Mouse (Mus musculus) liver, embryonic 13.5 days (tissue): ENCODE results near the gene Rps26. TPM values are rescaled to one million over a fixed set of nuclear protein-coding genes. Genes with fewer than 3 reads are reported as not detected.
A peak's percentile ranks its signal among the peaks of the same experiment; 100 is the strongest.
"Not testable (repeated sequence)": the region's sequence is repeated elsewhere in the genome, so short reads cannot be mapped to it uniquely, and the experiment has no call there.

ENCODE experiments used
- ATAC-seq: fragments of 200-750 bp; cut with Nextera tagmentation; 2 replicates; pipeline ENCODE4 v1.8.0; 2017; ENCODE audit warnings: low read depth, mild to moderate bottlenecking, moderate number of reproducible peaks, moderate library complexity
- DNase-seq: peaks from one replicate; pipeline ENCODE4 v3.0.0; 2022
- H3K27ac ChIP-seq: fragments of 300-500 bp; sonication (generic); 2 replicates; pipeline ENCODE4 v1.5.1; 2015; ENCODE audit warnings: moderate library complexity, mild to moderate bottlenecking, inconsistent platforms
- H3K27me3 ChIP-seq: fragments of 300-500 bp; sonication (generic); 2 replicates; pipeline ENCODE4 v1.6.1; 2015; ENCODE audit warnings: mild to moderate bottlenecking, inconsistent platforms
- H3K36me3 ChIP-seq: fragments of 300-500 bp; sonication (generic); 2 replicates; pipeline ENCODE4 v1.6.1; 2015; ENCODE audit warnings: mild to moderate bottlenecking, inconsistent platforms
- H3K4me1 ChIP-seq: fragments of 300-500 bp; sonication (generic); replicated peaks from 2 replicates; pipeline ENCODE4 v1.6.1; 2015; ENCODE audit warnings: inconsistent platforms
- H3K4me2 ChIP-seq: fragments of 300-500 bp; sonication (generic); 2 replicates; pipeline ENCODE4 v1.6.1; 2015; ENCODE audit warnings: inconsistent platforms, mild to moderate bottlenecking, moderate library complexity
- H3K4me3 ChIP-seq: fragments of 300-500 bp; sonication (generic); replicated peaks from 2 replicates; pipeline ENCODE4 v1.5.1; 2015; ENCODE audit warnings: mild to moderate bottlenecking, inconsistent platforms
- H3K9ac ChIP-seq: fragments of 300-500 bp; sonication (generic); 2 replicates; pipeline ENCODE4 v1.6.1; 2015; ENCODE audit warnings: mild to moderate bottlenecking, inconsistent platforms
- H3K9me3 ChIP-seq: fragments of 300-500 bp; sonication (generic); replicated peaks from 2 replicates; pipeline ENCODE4 v1.6.1; 2016; ENCODE audit warnings: inconsistent platforms
- WGBS: fragments of 180-500 bp; shearing (Covaris S2); methylation state at CpG from one replicate; pipeline ENCODE4 v1.1.7; 2015; ENCODE audit not compliant: insufficient replicate concordance; 5-methylcytosine and 5-hydroxymethylcytosine counted together
- polyA plus RNA-seq: library from polyadenylated mRNA; unstranded; fragments of >200 nt; fragmentation: Nextera tagmentation; extraction: Ambion mirVana; gene quantifications from 2 replicates; pipeline ENCODE4 v1.2.1, GENCODE M21; 2015

The Rps26 gene
- polyA plus RNA-seq, 1 experiment from 2014 or later: 551 TPM

DNA sequence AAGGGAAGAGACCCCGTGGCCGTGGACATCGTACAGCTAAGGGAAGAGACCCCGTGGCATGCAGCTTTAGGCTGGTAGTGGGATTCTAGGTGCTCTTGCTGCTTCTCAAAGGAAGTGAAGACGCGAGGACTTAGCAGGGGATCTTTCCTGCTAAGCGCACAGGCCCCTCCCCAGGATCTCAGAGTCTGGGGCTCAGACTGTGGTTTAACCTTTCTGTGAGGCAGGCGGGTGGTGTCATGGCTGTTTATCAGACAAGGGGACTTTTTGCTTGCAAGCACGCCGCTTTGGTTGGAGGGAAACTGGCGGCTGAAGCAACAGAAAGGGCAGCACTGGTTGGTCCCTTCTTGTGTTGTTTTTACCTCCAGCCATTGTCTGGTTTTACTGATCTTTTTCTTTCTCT is 10.5 kb upstream of the Rps26 start:
- peak overlapping the region; percentile 26; the same call in 1 of the 2 replicates for H3K9ac ChIP-seq
- H3K9me3 ChIP-seq: no peaks in the 10 kb centered on the region
- 10% methylated on average over 11 of the region's 11 CpGs for WGBS
- no peaks in the 10 kb centered on the region for H3K36me3 ChIP-seq
- H3K4me1 ChIP-seq: peaks cover 37% of the 10 kb centered on the region
- DNase-seq: no peak
- H3K27me3 ChIP-seq: peaks cover 65% of the 10 kb centered on the region
- no peak overlapping the region for H3K4me3 ChIP-seq
- H3K4me2 ChIP-seq: peak overlapping the region; percentile 19
- no peak overlapping the region for H3K27ac ChIP-seq
- ATAC-seq: no peak

DNA sequence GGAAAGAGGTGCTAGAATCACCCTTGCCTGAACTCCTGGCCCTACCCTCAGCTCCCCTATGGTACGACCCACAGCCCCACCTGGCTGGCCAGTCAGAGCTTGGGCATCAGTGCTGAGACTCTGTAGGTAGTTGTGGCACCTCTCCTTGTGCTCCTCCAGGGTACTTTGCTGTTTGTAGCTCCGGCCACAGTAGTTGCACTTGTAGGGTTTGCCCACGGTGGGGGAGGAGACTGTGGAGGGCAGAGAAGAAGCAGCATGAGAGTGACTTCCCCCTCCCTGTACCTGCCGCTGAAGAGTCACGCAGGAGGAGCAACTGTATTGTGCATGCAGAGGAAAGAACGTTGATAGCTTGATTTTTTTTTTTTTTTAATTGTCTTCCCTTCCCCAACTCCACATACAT is 10.0 kb upstream of the Rps26 start:
- Histone ChIP-seq H3K4me1 (peaks cover 41% of the 10 kb centered on the region), H3K27ac (no peak overlapping the region), H3K4me3 (no peak overlapping the region), H3K27me3 (peaks cover 65% of the 10 kb centered on the region), H3K9me3 (no peaks in the 10 kb centered on the region), H3K36me3 (no peaks in the 10 kb centered on the region), H3K4me2 (peak overlapping the region; percentile 19), H3K9ac (0 out of 2 replicates have a peak overlapping the region, but pooled peaks have one; percentile 26)
- WGBS: 29% methylated on average over 6 of the region's 6 CpGs
- ATAC-seq: no peak
- DNase-seq: no peak

DNA sequence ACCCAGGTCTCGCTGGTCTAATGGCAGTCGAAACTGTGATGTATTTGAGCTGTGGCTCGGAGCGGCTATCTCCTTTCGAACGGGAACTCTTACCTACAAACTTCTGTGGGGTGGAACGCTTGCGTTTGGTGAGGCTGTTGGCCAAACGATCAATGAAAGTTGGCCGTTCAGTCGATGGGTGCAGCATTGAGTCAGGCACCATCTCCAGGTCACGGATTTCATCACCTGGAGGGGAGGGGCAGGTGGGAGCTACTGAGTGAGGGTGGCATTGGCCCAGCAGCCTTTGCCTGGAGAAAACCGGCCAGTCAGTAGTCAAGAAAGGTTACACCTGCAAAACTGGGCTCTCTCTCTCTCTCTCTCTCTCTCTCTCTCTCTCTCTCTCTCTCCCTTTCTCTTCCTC is 9.2 kb upstream of the Rps26 start:
- H3K36me3 ChIP-seq: no peaks in the 10 kb centered on the region
- H3K4me2 ChIP-seq: no peak overlapping the region
- no peak overlapping the region for H3K9ac ChIP-seq
- no peak overlapping the region for H3K27ac ChIP-seq
- no peak overlapping the region for H3K4me3 ChIP-seq
- ATAC-seq (no peak), DNase-seq (no peak)
- 76% methylated on average over 13 of the region's 13 CpGs for WGBS
- peaks cover 58% of the 10 kb centered on the region for H3K27me3 ChIP-seq
- H3K4me1 ChIP-seq: peaks cover 47% of the 10 kb centered on the region
- H3K9me3 ChIP-seq: no peaks in the 10 kb centered on the region

DNA sequence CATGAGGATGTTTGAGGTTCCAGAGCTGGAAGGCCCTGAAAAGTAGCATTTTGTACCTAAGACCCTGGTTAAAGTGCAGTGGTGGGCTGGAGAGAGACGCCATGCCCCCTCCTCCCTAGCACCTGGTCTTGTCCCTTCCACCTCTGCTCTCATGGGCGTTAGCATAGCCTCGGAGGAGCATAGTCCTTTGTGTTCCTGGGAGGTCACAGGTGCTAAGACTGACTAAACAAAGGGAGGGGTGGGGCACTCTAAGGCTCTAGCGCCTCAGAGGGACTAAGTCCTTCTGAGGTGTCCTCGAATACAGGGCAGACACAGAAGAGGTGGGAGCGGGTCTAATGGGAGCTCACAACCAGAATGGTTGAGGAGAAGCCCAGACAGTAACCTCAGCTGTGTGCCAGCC is 5.0 kb upstream of the Rps26 start:
- no peaks in the 10 kb centered on the region for H3K9me3 ChIP-seq
- no peaks in the 10 kb centered on the region for H3K36me3 ChIP-seq
- ATAC-seq (no peak), DNase-seq (no peak)
- H3K4me1 ChIP-seq: peaks cover 73% of the 10 kb centered on the region
- no peak overlapping the region for H3K4me2 ChIP-seq
- H3K9ac ChIP-seq: no peak overlapping the region
- H3K4me3 ChIP-seq: no peak overlapping the region
- 27% methylated on average over 6 of the region's 6 CpGs for WGBS
- no peak overlapping the region for H3K27ac ChIP-seq
- peaks cover 37% of the 10 kb centered on the region for H3K27me3 ChIP-seq

DNA sequence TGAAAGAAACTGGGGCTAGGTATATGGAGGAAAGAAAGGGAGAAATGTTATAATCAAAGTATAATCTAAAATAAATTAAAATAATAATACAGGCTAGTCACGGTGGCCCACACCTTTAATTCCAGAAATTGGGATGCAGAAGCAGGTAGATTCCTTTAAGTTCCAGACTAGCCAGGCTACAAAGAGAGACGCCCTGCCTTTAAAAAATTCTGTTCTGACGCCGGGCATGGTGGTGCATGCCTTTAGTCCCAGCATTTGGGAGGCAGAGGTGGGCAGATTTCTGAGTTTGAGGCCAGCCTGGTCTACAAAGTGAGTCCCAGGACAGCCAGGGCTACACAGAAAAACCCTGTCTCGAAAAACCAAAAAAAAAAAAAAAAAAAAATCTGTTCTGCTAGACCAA is 3.8 kb upstream of the Rps26 start:
- not testable (repeated sequence) for H3K9ac ChIP-seq, H3K27ac ChIP-seq, H3K9me3 ChIP-seq, H3K4me3 ChIP-seq, H3K4me2 ChIP-seq, H3K36me3 ChIP-seq, ATAC-seq, DNase-seq
- H3K27me3 ChIP-seq: peaks cover 27% of the 10 kb centered on the region
- H3K4me1 ChIP-seq: peaks cover 72% of the 10 kb centered on the region
- 68% methylated on average over 5 of the region's 5 CpGs for WGBS

DNA sequence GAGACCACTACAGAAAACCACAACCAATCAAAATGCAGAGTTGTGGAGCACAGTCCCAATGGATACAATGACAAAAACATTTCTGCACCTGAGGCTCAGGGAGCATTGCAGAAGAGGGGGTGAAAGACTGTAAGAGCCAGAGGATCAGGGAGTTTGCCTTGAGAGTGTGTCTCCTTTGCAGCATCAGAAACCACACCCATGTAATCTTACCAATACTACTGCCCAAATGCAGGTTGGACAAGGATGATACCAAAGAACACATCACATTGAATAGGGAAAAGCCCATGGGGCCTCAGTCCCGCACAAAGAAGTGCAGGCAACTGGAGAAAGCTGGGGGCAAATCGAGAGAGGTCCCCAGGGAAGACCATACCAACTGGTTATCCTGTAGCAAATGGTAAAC is 3.2 kb upstream of the Rps26 start:
- ATAC-seq: peak; percentile 70
- Histone ChIP-seq H3K4me3 (no peak overlapping the region), H3K36me3 (peaks cover 8% of the 10 kb centered on the region), H3K27me3 (peaks cover 24% of the 10 kb centered on the region), H3K27ac (peak overlapping the region; percentile 9), H3K9me3 (no peaks in the 10 kb centered on the region), H3K9ac (no peak overlapping the region), H3K4me2 (peak overlapping the region; percentile 44), H3K4me1 (peaks cover 78% of the 10 kb centered on the region)
- 27% methylated on average over 2 of the region's 2 CpGs for WGBS
- DNase-seq: peak; percentile 56

DNA sequence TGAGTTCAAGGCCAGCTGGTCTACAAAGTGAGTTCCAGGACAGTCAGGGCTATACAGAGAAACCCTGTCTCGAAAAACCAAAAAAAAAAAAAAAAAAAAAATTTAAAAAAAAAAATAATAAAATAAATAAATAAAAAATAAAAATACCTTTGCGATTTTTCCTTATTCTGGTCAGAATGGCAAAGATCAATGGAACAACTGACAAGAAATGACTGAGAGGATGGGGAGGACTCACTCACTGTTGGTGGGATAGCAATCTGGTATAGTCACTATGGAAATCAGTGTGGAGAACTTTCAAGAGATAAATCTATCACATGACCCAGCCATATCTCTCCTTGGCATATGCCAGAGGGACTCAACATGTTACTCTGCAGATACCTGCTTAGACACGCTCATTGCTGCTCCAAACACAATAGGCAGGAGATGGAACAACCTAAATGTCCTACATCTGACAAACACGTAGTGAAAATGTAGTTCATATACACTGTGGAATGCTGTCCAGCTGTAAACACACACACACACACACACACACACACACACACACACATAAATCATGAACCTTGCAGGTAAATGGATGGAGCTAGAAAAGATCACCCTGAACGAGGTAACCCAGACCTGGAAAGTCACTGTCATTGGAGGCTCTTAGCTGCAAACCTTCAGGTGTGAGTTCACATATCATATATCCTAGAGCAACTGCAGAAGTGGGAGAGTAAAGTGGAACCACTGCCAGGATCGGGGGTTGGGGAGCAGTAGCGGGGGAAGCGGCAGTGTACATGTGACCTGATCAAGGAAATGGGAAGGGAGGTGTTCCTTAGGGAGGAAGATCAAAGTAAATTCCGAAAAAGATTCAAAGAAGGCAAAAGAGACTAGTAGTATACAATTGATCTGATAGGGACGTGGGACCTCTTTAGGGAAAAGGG is 1.1 kb upstream of the Rps26 start:
- H3K27me3 ChIP-seq: peaks cover 10% of the 10 kb centered on the region
- no peaks in the 10 kb centered on the region for H3K9me3 ChIP-seq
- H3K4me3 ChIP-seq: no peak overlapping the region
- 55% methylated on average over 10 of the region's 10 CpGs for WGBS
- H3K4me1 ChIP-seq: peaks cover 70% of the 10 kb centered on the region
- no peak overlapping the region for H3K9ac ChIP-seq
- ATAC-seq (peak; percentile 35), DNase-seq (peak; percentile 50)
- H3K36me3 ChIP-seq: peaks cover 29% of the 10 kb centered on the region
- H3K27ac ChIP-seq: peak overlapping the region; percentile 22; the same call in 1 of the 2 replicates
- H3K4me2 ChIP-seq: peak overlapping the region; percentile 59

DNA sequence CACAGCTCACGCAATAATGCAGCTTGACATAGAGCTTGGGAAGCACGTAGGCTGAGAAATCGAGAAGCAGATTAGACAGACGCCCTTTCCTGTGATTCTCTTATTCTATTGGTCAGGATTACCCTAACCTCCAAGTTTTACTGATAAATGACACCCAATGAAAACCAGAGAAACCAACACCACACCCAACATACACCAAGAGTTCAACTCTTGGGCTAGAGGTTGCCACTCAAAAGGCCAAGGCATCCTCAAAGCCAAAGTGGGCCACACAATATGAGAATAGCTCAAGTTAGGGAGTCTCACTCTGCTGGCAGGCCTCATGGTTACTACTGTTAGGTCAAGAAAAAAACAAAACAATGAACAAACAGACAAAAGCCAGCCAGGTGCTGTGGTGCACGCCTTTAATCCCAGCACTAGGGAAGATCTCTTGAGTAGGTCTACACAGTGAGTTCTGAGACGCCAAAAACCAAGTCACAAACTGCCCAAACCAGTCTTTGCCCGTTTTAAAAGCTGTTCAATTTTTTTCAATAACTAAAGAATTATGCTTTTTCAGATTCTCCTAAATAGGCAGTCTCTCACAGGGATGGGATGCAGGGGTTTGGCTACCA is 1.2 kb downstream of the Rps26 start:
- Histone ChIP-seq H3K27me3 (no peaks in the 10 kb centered on the region), H3K9ac (peak overlapping the region; percentile 92)
- peak; percentile 55 for ATAC-seq

DNA sequence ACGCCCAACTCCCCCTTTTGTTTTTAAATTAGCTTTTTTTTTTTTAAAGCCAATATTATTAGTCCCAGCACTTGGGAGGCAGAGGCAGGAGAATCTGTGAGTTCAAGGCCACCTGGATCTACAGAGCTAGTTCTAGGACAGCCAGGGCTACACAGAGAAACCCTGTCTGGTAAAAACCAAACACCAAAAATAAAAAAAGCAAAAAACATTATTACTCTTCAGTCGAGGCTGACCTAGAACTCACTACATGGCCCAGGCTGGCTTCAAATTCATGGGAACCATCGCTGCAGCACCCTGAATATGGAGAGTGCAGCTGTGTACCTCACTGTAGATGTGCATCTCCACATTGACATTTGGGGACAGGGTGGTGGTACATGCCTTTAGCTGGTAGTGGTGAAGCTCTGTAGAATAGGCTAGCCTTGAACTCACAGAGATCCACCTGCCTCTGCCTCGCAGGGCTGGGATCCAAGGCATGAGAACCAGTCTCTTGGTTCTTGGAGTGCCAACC is 3.4 kb downstream of the Rps26 start:
- H3K27me3 ChIP-seq, DNase-seq, H3K9me3 ChIP-seq, H3K4me2 ChIP-seq, ATAC-seq, H3K9ac ChIP-seq, H3K27ac ChIP-seq, H3K4me3 ChIP-seq: not testable (repeated sequence)
- H3K36me3 ChIP-seq: peaks cover 29% of the 10 kb centered on the region
- H3K4me1 ChIP-seq: peaks cover 31% of the 10 kb centered on the region
- WGBS: 74% methylated on average over 4 of the region's 4 CpGs

More for the DNA sequence above, 1.2 kb downstream of the Rps26 start:
- Histone ChIP-seq H3K36me3 (peaks cover 29% of the 10 kb centered on the region), H3K4me3 (peak overlapping the region; percentile 86), H3K4me1 (peaks cover 51% of the 10 kb centered on the region), H3K9me3 (no peaks in the 10 kb centered on the region), H3K27ac (peak overlapping the region; percentile 82), H3K4me2 (peak overlapping the region; percentile 89)
- peak; percentile 57 for DNase-seq
- WGBS: 9% methylated on average over 7 of the region's 7 CpGs

DNA sequence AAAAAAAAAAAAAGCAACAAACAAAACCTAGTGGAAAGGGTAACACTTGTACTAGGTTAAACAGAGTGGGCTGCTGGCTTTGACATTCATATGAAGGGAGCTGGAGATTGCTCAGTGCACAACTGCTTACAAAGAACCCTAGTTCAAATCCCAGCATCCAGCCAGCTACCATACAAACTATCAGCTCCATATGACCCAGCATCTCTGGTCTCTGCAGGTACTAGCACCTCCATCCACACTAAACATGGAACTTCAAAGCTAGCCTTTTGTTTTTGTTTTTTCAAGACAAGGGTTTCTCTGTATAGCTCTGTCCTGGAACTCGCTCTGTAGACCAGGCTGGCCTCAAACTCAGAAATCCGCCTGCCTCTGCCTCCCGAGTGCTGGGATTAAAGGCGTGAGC is 3.8 kb downstream of the Rps26 start:
- no peak overlapping the region for H3K4me2 ChIP-seq
- no peak for ATAC-seq
- DNase-seq: no peak
- 61% methylated on average over 4 of the region's 4 CpGs for WGBS
- no peak overlapping the region for H3K9ac ChIP-seq
- H3K27ac ChIP-seq: no peak overlapping the region
- H3K9me3 ChIP-seq: no peaks in the 10 kb centered on the region
- no peaks in the 10 kb centered on the region for H3K27me3 ChIP-seq
- H3K4me1 ChIP-seq: peaks cover 26% of the 10 kb centered on the region
- H3K36me3 ChIP-seq: peaks cover 29% of the 10 kb centered on the region
- no peak overlapping the region for H3K4me3 ChIP-seq

DNA sequence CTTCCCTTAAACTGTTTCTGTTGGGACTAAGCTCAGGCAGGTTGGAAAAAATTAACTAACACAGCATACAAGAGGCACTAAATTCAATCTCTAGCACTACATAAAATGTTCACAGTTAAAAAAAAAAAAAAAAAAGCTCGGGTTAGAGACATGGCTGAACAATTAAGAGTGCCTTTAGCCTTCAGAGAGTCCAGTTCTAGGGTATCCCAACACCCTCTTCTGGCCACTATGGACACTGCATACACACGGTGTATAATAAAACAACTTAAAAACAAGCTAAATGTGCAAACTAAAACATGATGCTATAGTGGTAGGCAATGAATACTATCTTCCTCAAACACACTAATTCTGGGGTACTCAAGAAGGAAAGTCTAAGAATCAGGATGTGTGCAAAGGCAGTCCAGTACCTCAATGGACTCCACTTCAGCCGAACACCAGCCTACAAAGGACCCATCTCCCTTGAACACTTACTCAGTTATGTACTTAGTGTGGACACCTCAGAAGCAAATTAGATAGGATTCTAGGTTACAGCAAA is 4.5 kb downstream of the Rps26 start:
- Histone ChIP-seq H3K4me3 (no peak overlapping the region), H3K9me3 (no peaks in the 10 kb centered on the region), H3K27me3 (no peaks in the 10 kb centered on the region), H3K4me2 (no peak overlapping the region), H3K36me3 (peaks cover 29% of the 10 kb centered on the region), H3K27ac (no peak overlapping the region), H3K9ac (no peak overlapping the region), H3K4me1 (peaks cover 21% of the 10 kb centered on the region)
- DNase-seq (no peak), ATAC-seq (no peak)
- 60% methylated on average over 3 of the region's 3 CpGs for WGBS
